Mouse (Mus musculus) lung, postnatal 0 days (tissue): Measurements from ENCODE around the gene Fstl4.

ENCODE experiments used
- CTCF ChIP-seq: IDR thresholded peaks from 2 replicates; pipeline ENCODE4 v1.5.1; 2016; ENCODE audit warnings: antibody characterized with exemption, mild to moderate bottlenecking
- EP300 ChIP-seq: IDR thresholded peaks from 2 replicates; pipeline ENCODE4 v1.6.1; 2016; ENCODE audit warnings: antibody characterized with exemption, mild to moderate bottlenecking, control low read depth

- TF ChIP-seq EP300 (no peak), CTCF (peak; percentile 39)
Measured at GRCm38 (mm10) chr11:52731979-52732378, 32.5 kb upstream of the Fstl4 start.
